ENCODE assay signal across 13 mouse cellular contexts in genomic region chr2:173246688-173247087, GRCm38 (mm10). TPM values are rescaled to one million over a fixed set of nuclear protein-coding genes. Genes with fewer than 3 reads are reported as not detected.
A peak's percentile ranks its signal among the peaks of the same experiment; 100 is the strongest.
DNase-seq lines count a peak whose midpoint lies in the region; ATAC-seq and TF ChIP-seq lines count a peak whose summit lies in the region.
"Had no signal": no experiment of that assay in that cellular context is flagged by ENCODE, and none has a peak within 500 bp of the region (broad histone marks: within the 10 kb centered on the region; RNA-seq: fewer than 3 reads in every experiment).

No protein-coding gene starts in this region.

- H3K4me1 ChIP-seq in intestine, embryonic 15.5 days (replicated peaks), result peaks cover 76% of the 10 kb centered on the region
- H3K4me1 ChIP-seq in intestine, embryonic 16.5 days (ENCODE audit: control insufficient read depth, insufficient read depth, low read length), result peaks cover 63% of the 10 kb centered on the region
- peaks cover 56% of the 10 kb centered on the region for H3K4me1 ChIP-seq in lung, embryonic 16.5 days (replicated peaks; ENCODE audit: control insufficient read depth, insufficient read depth, low read length)
- peaks cover 16% of the 10 kb centered on the region for H3K4me1 ChIP-seq in ES-Bruce4 (ENCODE audit: control insufficient read depth, insufficient read depth, low read length)
- peaks cover 70% of the 10 kb centered on the region for H3K4me1 ChIP-seq in stomach, embryonic 15.5 days

- TF ChIP-seq EP300 in ES-Bruce4 (IDR thresholded peaks at IDR 0.05; ENCODE audit: insufficient read depth, low read depth, low read length), result no peak

- H3K4me2 ChIP-seq in intestine, embryonic 15.5 days (replicated peaks), result no peak overlapping the region
- H3K4me2 ChIP-seq in intestine, embryonic 16.5 days (ENCODE audit: low read depth, low read length), result no peak overlapping the region
- H3K4me2 ChIP-seq in lung, embryonic 16.5 days (ENCODE audit: low read depth, low read length), result no peak overlapping the region
- no peak overlapping the region for H3K4me2 ChIP-seq in stomach, embryonic 15.5 days
- H3K4me2 ChIP-seq: forebrain, embryonic 13.5 days; midbrain, embryonic 11.5 days had no signal

- ATAC-seq in intestine, embryonic 15.5 days, result no peak
- no peak for ATAC-seq in intestine, embryonic 16.5 days
- peak; percentile 5; the same call in 1 of the 2 replicates for ATAC-seq in lung, embryonic 16.5 days (ENCODE audit: low read depth)
- no peak for ATAC-seq in stomach, embryonic 15.5 days (ENCODE audit: insufficient read depth, low FRiP score, low read depth)
- no peak for ATAC-seq in granulocyte monocyte progenitor cell, adult 5-6 weeks (replicated peaks; ENCODE audit: poor library complexity, severe bottlenecking)
- ATAC-seq: forebrain, embryonic 13.5 days had no signal

- no peak for TF ChIP-seq POLR2A in ES-Bruce4 (IDR thresholded peaks at IDR 0.05; ENCODE audit: insufficient read depth, low read length)

- H3K27ac ChIP-seq in intestine, embryonic 15.5 days, result 0 out of 2 replicates have a peak overlapping the region, but pooled peaks have one; percentile 27
- no peak overlapping the region for H3K27ac ChIP-seq in intestine, embryonic 16.5 days (ENCODE audit: low read length)
- H3K27ac ChIP-seq in lung, embryonic 16.5 days (ENCODE audit: low read length), result peak overlapping the region; percentile 75
- H3K27ac ChIP-seq in ES-Bruce4 (ENCODE audit: insufficient read depth, low read length), result peak overlapping the region; percentile 34; the same call in 1 of the 2 replicates
- peak overlapping the region; percentile 57 for H3K27ac ChIP-seq in stomach, embryonic 15.5 days
- H3K27ac ChIP-seq: forebrain, embryonic 13.5 days; liver, embryonic 14.5 days had no signal

- H3K9me3 ChIP-seq in intestine, embryonic 15.5 days, result no peaks in the 10 kb centered on the region
- no peaks in the 10 kb centered on the region for H3K9me3 ChIP-seq in intestine, embryonic 16.5 days (ENCODE audit: control insufficient read depth, low read length)
- H3K9me3 ChIP-seq in lung, embryonic 16.5 days (ENCODE audit: control insufficient read depth, low read length), result no peaks in the 10 kb centered on the region
- no peaks in the 10 kb centered on the region for H3K9me3 ChIP-seq in ES-Bruce4 (replicated peaks; ENCODE audit: control insufficient read depth, insufficient read depth, low read length, poor library complexity, severe bottlenecking)
- H3K9me3 ChIP-seq in stomach, embryonic 15.5 days, result no peaks in the 10 kb centered on the region
- H3K9me3 ChIP-seq: forebrain, embryonic 13.5 days had no signal

- H3K9ac ChIP-seq in intestine, embryonic 15.5 days, result no peak overlapping the region
- no peak overlapping the region for H3K9ac ChIP-seq in intestine, embryonic 16.5 days (ENCODE audit: low read depth, low read length)
- no peak overlapping the region for H3K9ac ChIP-seq in lung, embryonic 16.5 days (ENCODE audit: low read length)
- no peak overlapping the region for H3K9ac ChIP-seq in ES-Bruce4 (ENCODE audit: low read depth, poor library complexity, severe bottlenecking)
- H3K9ac ChIP-seq in stomach, embryonic 15.5 days, result no peak overlapping the region
- H3K9ac ChIP-seq: liver, embryonic 14.5 days had no signal

- H3K4me3 ChIP-seq in intestine, embryonic 15.5 days (replicated peaks), result no peak overlapping the region
- no peak overlapping the region for H3K4me3 ChIP-seq in intestine, embryonic 16.5 days (ENCODE audit: low read length)
- no peak overlapping the region for H3K4me3 ChIP-seq in lung, embryonic 16.5 days (ENCODE audit: low read length)
- H3K4me3 ChIP-seq in ES-Bruce4 (ENCODE audit: low read depth, low read length), result no peak overlapping the region
- no peak overlapping the region for H3K4me3 ChIP-seq in stomach, embryonic 15.5 days (replicated peaks)
- H3K4me3 ChIP-seq: forebrain, embryonic 13.5 days had no signal

- peak; percentile 29 for TF ChIP-seq CTCF in ES-Bruce4 (IDR thresholded peaks at IDR 0.05; ENCODE audit: low read depth, low read length)

- WGBS in intestine, embryonic 15.5 days, result 70% methylated on average over 8 of the region's 8 CpGs
- WGBS in intestine, embryonic 16.5 days, result 67% methylated on average over 8 of the region's 8 CpGs
- WGBS in lung, embryonic 16.5 days, result 53% methylated on average over 8 of the region's 8 CpGs
- 60% methylated on average over 8 of the region's 8 CpGs for WGBS in stomach, embryonic 15.5 days

- H3K27me3 ChIP-seq in intestine, embryonic 15.5 days (replicated peaks), result no peaks in the 10 kb centered on the region
- no peaks in the 10 kb centered on the region for H3K27me3 ChIP-seq in intestine, embryonic 16.5 days (replicated peaks; ENCODE audit: control insufficient read depth, insufficient read depth, low read length)
- no peaks in the 10 kb centered on the region for H3K27me3 ChIP-seq in lung, embryonic 16.5 days (ENCODE audit: control insufficient read depth, insufficient read depth, low read depth, low read length)
- no peaks in the 10 kb centered on the region for H3K27me3 ChIP-seq in ES-Bruce4 (ENCODE audit: control insufficient read depth, insufficient read depth, low read length, poor library complexity, severe bottlenecking)
- no peaks in the 10 kb centered on the region for H3K27me3 ChIP-seq in stomach, embryonic 15.5 days (replicated peaks)
- H3K27me3 ChIP-seq: forebrain, embryonic 13.5 days had no signal

- DNase-seq in lung, postnatal 14 days, result no peak
- DNase-seq: cerebellum, adult 18-20 months; heart, postnatal 36 days had no signal

- no peaks in the 10 kb centered on the region for H3K36me3 ChIP-seq in intestine, embryonic 15.5 days
- H3K36me3 ChIP-seq in intestine, embryonic 16.5 days (ENCODE audit: control insufficient read depth, insufficient read depth, low read length), result no peaks in the 10 kb centered on the region
- H3K36me3 ChIP-seq in lung, embryonic 16.5 days (ENCODE audit: control insufficient read depth, insufficient read depth, low read length), result no peaks in the 10 kb centered on the region
- no peaks in the 10 kb centered on the region for H3K36me3 ChIP-seq in ES-Bruce4 (ENCODE audit: control insufficient read depth, insufficient read depth, low read length, poor library complexity, severe bottlenecking)
- H3K36me3 ChIP-seq in stomach, embryonic 15.5 days, result no peaks in the 10 kb centered on the region

RNA-seq across cellular contexts. Expression of gene Zbp1, which starts 28.0 kb away (rescaled TPM):
- 0.55 and 0.95 TPM in 2 replicates for polyA plus RNA-seq in intestine, embryonic 15.5 days (2015; fragmentation: Nextera tagmentation; extraction: Ambion mirVana)
- polyA plus RNA-seq in intestine, embryonic 16.5 days (2015; fragmentation: Nextera tagmentation; extraction: Ambion mirVana), result 0.65 and 1.9 TPM in 2 replicates
- polyA plus RNA-seq in lung, embryonic 16.5 days (2015; fragmentation: Nextera tagmentation; extraction: Ambion mirVana), result 0.55 and 1.8 TPM in 2 replicates
- polyA plus RNA-seq in ES-Bruce4 (2011; ENCODE audit: insufficient read depth, insufficient read length, low read depth, missing spikeins), result 3.8 and 6.8 TPM in 2 replicates
- polyA plus RNA-seq in stomach, embryonic 15.5 days (2015; fragmentation: Nextera tagmentation; extraction: Ambion mirVana), result 0.93 and 1.3 TPM in 2 replicates
- 1.8 and 5.0 TPM in 2 replicates for total RNA-seq in granulocyte monocyte progenitor cell, adult 5-6 weeks (2014; fragmentation: Nextera tagmentation)
- 1.2 and 5.3 TPM in 2 replicates for total RNA-seq in granulocyte monocyte progenitor cell, adult 5-6 weeks (2017)
- total RNA-seq: left cerebral cortex, postnatal 25 days had no signal
- polyA plus RNA-seq: forebrain, embryonic 13.5 days had no signal

RNA-seq across cellular contexts. Expression of gene Pmepa1, which starts 29.6 kb away (rescaled TPM):
- 5.6 and 5.9 TPM in 2 replicates for polyA plus RNA-seq in intestine, embryonic 15.5 days (2015; fragmentation: Nextera tagmentation; extraction: Ambion mirVana)
- polyA plus RNA-seq in intestine, embryonic 16.5 days (2015; fragmentation: Nextera tagmentation; extraction: Ambion mirVana), result 4.4 and 4.6 TPM in 2 replicates
- 7.0 and 7.5 TPM in 2 replicates for polyA plus RNA-seq in lung, embryonic 16.5 days (2015; fragmentation: Nextera tagmentation; extraction: Ambion mirVana)
- polyA plus RNA-seq in ES-Bruce4 (2011; ENCODE audit: insufficient read depth, insufficient read length, low read depth, missing spikeins), result 25.1 and 28.5 TPM in 2 replicates
- 7.3 and 7.5 TPM in 2 replicates for polyA plus RNA-seq in stomach, embryonic 15.5 days (2015; fragmentation: Nextera tagmentation; extraction: Ambion mirVana)
- total RNA-seq in granulocyte monocyte progenitor cell, adult 5-6 weeks (2014; fragmentation: Nextera tagmentation), result 0.45 TPM in 1 of 2 replicates, not detected in the other
- not detected in 2 replicates for total RNA-seq in granulocyte monocyte progenitor cell, adult 5-6 weeks (2017)
